Mouse (Mus musculus) stomach, postnatal 0 days (tissue): ENCODE measurements around the gene Fam57a. TPM values are rescaled to one million over a fixed set of nuclear protein-coding genes. Genes with fewer than 3 reads are reported as not detected.

Experiments
- ATAC-seq: fragments of 200-750 bp; cut with Nextera tagmentation; 2 replicates; pipeline ENCODE4 v1.8.0; 2017; ENCODE audit not compliant: low FRiP score, low TSS enrichment
- DNase-seq: peaks from one replicate; pipeline ENCODE4 v3.0.0-alpha.2; 2016; ENCODE audit warnings: low spot score
- H3K27ac ChIP-seq: fragments of 300-500 bp; sonication (generic); replicated peaks from 2 replicates; pipeline ENCODE4 v1.5.1; 2014; ENCODE audit warnings: mild to moderate bottlenecking, control low read depth
- H3K27me3 ChIP-seq: fragments of 300-500 bp; sonication (generic); 2 replicates; pipeline ENCODE4 v1.6.1; 2014; ENCODE audit warnings: low read length; ENCODE audit not compliant: control insufficient read depth, insufficient read depth
- H3K36me3 ChIP-seq: fragments of 300-500 bp; sonication (generic); 2 replicates; pipeline ENCODE4 v1.6.1; 2014; ENCODE audit warnings: low read length, mixed read lengths; ENCODE audit not compliant: control insufficient read depth, insufficient read depth
- H3K4me1 ChIP-seq: fragments of 300-500 bp; sonication (generic); replicated peaks from 2 replicates; pipeline ENCODE4 v1.6.1; 2014; ENCODE audit warnings: antibody characterized with exemption; ENCODE audit not compliant: control insufficient read depth, insufficient read depth
- H3K4me2 ChIP-seq: fragments of 300-500 bp; sonication (generic); replicated peaks from 2 replicates; pipeline ENCODE4 v1.6.1; 2014; ENCODE audit warnings: low read depth, mild to moderate bottlenecking, control low read depth, moderate library complexity
- H3K4me3 ChIP-seq: fragments of 300-500 bp; sonication (generic); 2 replicates; pipeline ENCODE4 v1.5.1; 2014; ENCODE audit warnings: low read depth, low read length, control low read depth
- H3K9ac ChIP-seq: fragments of 300-500 bp; sonication (generic); 2 replicates; pipeline ENCODE4 v1.6.1; 2014; ENCODE audit warnings: mild to moderate bottlenecking, low read length, control low read depth, mixed read lengths
- H3K9me3 ChIP-seq: fragments of 300-500 bp; sonication (generic); 2 replicates; pipeline ENCODE4 v1.6.1; 2016; ENCODE audit warnings: low read length; ENCODE audit not compliant: control insufficient read depth
- CTCF ChIP-seq: IDR thresholded peaks from 2 replicates; pipeline ENCODE4 v1.5.1; 2016; ENCODE audit warnings: antibody characterized with exemption, low read depth, mild to moderate bottlenecking, moderate library complexity
- EP300 ChIP-seq: optimal IDR thresholded peaks from 2 replicates; pipeline ENCODE3; 2016; ENCODE audit warnings: antibody characterized with exemption
- WGBS: fragments of 180-500 bp; shearing (Covaris S2); extraction: QIAGEN DNeasy Blood & Tissue Kit; methylation state at CpG from one replicate; pipeline ENCODE4 v1.1.7; 2014; 5-methylcytosine and 5-hydroxymethylcytosine counted together
- polyA plus RNA-seq: library from polyadenylated mRNA; unstranded; fragments of >200 nt; fragmentation: Nextera tagmentation; extraction: Ambion mirVana; gene quantifications from 2 replicates; pipeline ENCODE4 v1.2.1, GENCODE M21; 2015

The Fam57a gene
- polyA plus RNA-seq, 1 experiment from 2014 or later = 328 TPM

DNA sequence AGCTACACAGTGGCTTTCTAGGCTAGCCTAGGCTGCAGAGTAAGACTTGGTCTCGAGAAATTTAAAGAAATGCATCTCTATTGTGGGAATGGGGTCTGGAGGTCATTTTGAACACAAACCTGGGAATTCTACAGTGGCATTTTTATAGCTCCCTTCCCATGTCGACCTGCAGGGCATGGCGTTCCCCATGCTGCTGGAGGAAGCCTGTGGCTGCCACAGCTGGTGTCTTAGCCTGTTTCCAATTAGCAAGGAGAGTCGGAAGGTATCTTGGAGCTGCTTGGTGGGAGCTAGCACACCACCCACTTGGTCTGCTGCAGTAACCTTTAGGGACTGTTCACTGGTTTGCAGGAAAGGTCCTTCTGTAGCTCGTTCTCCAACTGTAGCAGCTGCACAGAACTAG lies 76.7 kb downstream of the Fam57a start:
- H3K36me3 ChIP-seq = peaks cover 7% of the 10 kb centered on the region; the same call in 1 of the 2 replicates
- H3K27me3 ChIP-seq = no peaks in the 10 kb centered on the region
- no peak for TF ChIP-seq EP300
- no peak for TF ChIP-seq CTCF
- no peak for ATAC-seq
- no peaks in the 10 kb centered on the region for H3K9me3 ChIP-seq
- WGBS = 52% methylated on average over 5 of the region's 5 CpGs
- H3K27ac ChIP-seq = no peak overlapping the region
- H3K4me1 ChIP-seq = no peaks in the 10 kb centered on the region
- no peak overlapping the region for H3K9ac ChIP-seq
- no peak overlapping the region for H3K4me2 ChIP-seq
- no peak for DNase-seq
- H3K4me3 ChIP-seq = no peak overlapping the region

DNA sequence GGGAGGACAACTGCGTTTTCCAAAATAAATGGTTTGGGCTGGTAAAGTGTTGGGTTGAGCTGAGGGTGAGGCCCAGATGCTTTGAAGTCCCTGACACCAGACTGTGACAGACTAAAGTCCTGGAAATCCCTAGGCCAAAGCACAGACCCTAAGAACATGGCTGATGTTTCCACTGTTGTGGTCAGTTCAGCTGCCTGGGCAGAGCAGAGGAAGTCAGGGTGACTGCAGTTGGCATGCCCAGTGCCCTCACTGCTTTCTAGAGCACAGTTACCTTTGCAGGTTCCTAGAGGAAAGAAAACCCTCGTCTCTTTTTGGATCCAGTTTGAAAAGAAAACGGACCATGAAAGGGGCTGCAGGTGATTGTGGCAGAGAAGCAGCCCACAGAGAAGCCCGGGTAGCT lies 77.9 kb downstream of the Fam57a start:
- no peaks in the 10 kb centered on the region for H3K4me1 ChIP-seq
- no peak overlapping the region for H3K9ac ChIP-seq
- no peak overlapping the region for H3K4me3 ChIP-seq
- no peaks in the 10 kb centered on the region for H3K9me3 ChIP-seq
- WGBS = 79% methylated on average over 4 of the region's 4 CpGs
- ATAC-seq (no peak), DNase-seq (no peak)
- H3K27me3 ChIP-seq = no peaks in the 10 kb centered on the region
- H3K4me2 ChIP-seq = no peak overlapping the region
- H3K27ac ChIP-seq = no peak overlapping the region
- H3K36me3 ChIP-seq = peaks cover 10% of the 10 kb centered on the region
- TF ChIP-seq CTCF = no peak

DNA sequence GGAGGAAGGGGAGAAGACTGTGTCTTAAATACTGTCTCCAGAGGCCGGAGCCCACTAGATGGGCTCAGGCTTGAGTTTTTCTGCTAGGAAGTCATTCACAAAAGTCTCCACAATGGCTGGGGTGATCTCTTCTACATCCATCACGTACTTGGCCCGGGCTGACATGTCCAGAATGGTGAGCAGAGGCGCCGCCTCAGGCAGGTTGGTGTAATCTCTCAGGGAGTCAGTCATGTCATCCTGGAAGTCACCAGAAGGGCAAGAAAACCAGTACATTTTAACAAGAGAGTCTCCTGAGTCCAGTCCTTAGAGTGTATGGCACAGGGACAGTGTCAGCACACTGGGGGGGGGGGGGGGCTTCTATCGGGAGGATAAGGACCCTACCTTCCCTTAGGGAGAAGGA lies 79.0 kb downstream of the Fam57a start:
- TF ChIP-seq EP300 = no peak
- no peak for TF ChIP-seq CTCF
- no peak for ATAC-seq
- WGBS = 62% methylated on average over 6 of the region's 6 CpGs
- no peak overlapping the region for H3K4me2 ChIP-seq
- peaks cover 10% of the 10 kb centered on the region for H3K36me3 ChIP-seq
- H3K9ac ChIP-seq = no peak overlapping the region
- H3K9me3 ChIP-seq = no peaks in the 10 kb centered on the region
- no peak overlapping the region for H3K4me3 ChIP-seq
- no peaks in the 10 kb centered on the region for H3K27me3 ChIP-seq
- DNase-seq = no peak
- no peak overlapping the region for H3K27ac ChIP-seq
- no peaks in the 10 kb centered on the region for H3K4me1 ChIP-seq

- WGBS = 65% methylated on average over 10 of the region's 10 CpGs
- Histone ChIP-seq H3K4me2 (no peak overlapping the region), H3K27ac (no peak overlapping the region), H3K27me3 (no peaks in the 10 kb centered on the region), H3K36me3 (peaks cover 10% of the 10 kb centered on the region), H3K9ac (no peak overlapping the region), H3K4me1 (no peaks in the 10 kb centered on the region), H3K4me3 (no peak overlapping the region), H3K9me3 (no peaks in the 10 kb centered on the region)
- DNase-seq (no peak), ATAC-seq (no peak)
- no peak for TF ChIP-seq EP300
- TF ChIP-seq CTCF = no peak
Observed at GRCm38 (mm10) chr11:76260208-76261050, 81.0 kb downstream of the Fam57a start.

DNA sequence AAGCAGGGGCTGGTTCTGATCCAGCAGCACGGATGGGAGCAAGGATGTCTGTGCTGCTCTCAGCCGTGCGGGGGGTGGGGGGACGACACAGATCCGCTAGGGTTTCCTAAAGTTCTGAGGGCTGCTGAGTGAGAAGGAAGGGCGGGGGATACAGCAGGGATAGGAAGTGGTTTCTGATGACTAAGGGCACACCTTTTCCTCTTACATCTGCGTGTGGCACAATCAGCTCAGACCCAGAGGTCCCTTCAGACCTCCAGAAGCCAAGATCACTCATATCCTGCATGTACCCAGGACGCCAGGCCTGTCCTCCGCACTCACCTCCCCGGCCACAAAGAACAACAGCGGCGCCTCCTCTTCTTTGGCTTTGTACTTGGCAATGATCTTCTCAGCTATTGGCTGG lies 81.8 kb downstream of the Fam57a start:
- Histone ChIP-seq H3K9me3 (no peaks in the 10 kb centered on the region), H3K36me3 (peaks cover 10% of the 10 kb centered on the region), H3K4me3 (no peak overlapping the region), H3K4me1 (no peaks in the 10 kb centered on the region), H3K27ac (no peak overlapping the region), H3K4me2 (no peak overlapping the region), H3K9ac (no peak overlapping the region), H3K27me3 (no peaks in the 10 kb centered on the region)
- DNase-seq (no peak), ATAC-seq (no peak)
- TF ChIP-seq EP300 (no peak), CTCF (no peak)
- WGBS = 73% methylated on average over 12 of the region's 12 CpGs

GRCm38 (mm10) chr11:76262611-76263351 lies 83.3 kb downstream of the Fam57a start:
- DNase-seq = no peak
- 33% methylated on average over 19 of the region's 19 CpGs for WGBS
- Histone ChIP-seq H3K27ac (no peak overlapping the region), H3K4me3 (no peak overlapping the region), H3K9ac (no peak overlapping the region), H3K4me2 (no peak overlapping the region), H3K27me3 (no peaks in the 10 kb centered on the region), H3K9me3 (no peaks in the 10 kb centered on the region), H3K36me3 (peaks cover 10% of the 10 kb centered on the region), H3K4me1 (no peaks in the 10 kb centered on the region)
- no peak for TF ChIP-seq CTCF
- no peak for ATAC-seq

Other genes with a start within 250 kb of the Fam57a start
- 11.2 and 11.7 TPM in 2 replicates for gene Rph3al, start 241.2 kb upstream of the Fam57a start, polyA plus RNA-seq
- 3.7 and 4.4 TPM in 2 replicates for gene 1700016K19Rik, start 179.8 kb upstream of the Fam57a start, polyA plus RNA-seq
- gene Rflnb, start 151.9 kb upstream of the Fam57a start, polyA plus RNA-seq = 46.0 and 48.7 TPM in 2 replicates
- gene Vps53, start within 50 bp of the Fam57a start, polyA plus RNA-seq = 42.9 and 43.8 TPM in 2 replicates
- 4.0 and 4.7 TPM in 2 replicates for gene Dbil5, start 37.9 kb downstream of the Fam57a start, polyA plus RNA-seq
- 18.5 and 21.9 TPM in 2 replicates for gene Gemin4, start 38.0 kb downstream of the Fam57a start, polyA plus RNA-seq
- gene Mrm3, start 64.0 kb downstream of the Fam57a start, polyA plus RNA-seq = 13.4 and 14.7 TPM in 2 replicates
- 92.9 and 99.9 TPM in 2 replicates for gene Glod4, start 64.1 kb downstream of the Fam57a start, polyA plus RNA-seq
- 22.4 and 24.0 TPM in 2 replicates for gene Nxn, start 219.5 kb downstream of the Fam57a start, polyA plus RNA-seq
- 75.7 and 82.1 TPM in 2 replicates for gene Timm22, start 227.3 kb downstream of the Fam57a start, polyA plus RNA-seq